Mouse (Mus musculus): ENCODE measurements around the gene Xpa. TPM values are rescaled to one million over a fixed set of nuclear protein-coding genes. Genes with fewer than 3 reads are reported as not detected.

Xpa gene
- total RNA-seq, 2 experiments from 2014 or later = 11.9 to 16.3 TPM

Other genes starting within 250 kb of the Xpa start
- gene Tdrd7, start 231.0 kb downstream of the Xpa start, total RNA-seq (2021) = 10 to 100 TPM; 29.3 to 30.8 TPM
- 10 to 100 TPM; 20.6 to 22.8 TPM for gene Tmod1, start 157.4 kb downstream of the Xpa start, total RNA-seq (2021)
- gene Ncbp1, start 57.7 kb downstream of the Xpa start, total RNA-seq (2021) = 10 to 100 TPM; 56.8 to 58.9 TPM
- gene Tstd2, start 57.6 kb downstream of the Xpa start, total RNA-seq (2021) = 10 to 100 TPM; 17.8 to 19.1 TPM
- not detected for gene Foxe1, start 147.3 kb upstream of the Xpa start, total RNA-seq (2021)
- 1 to 10 TPM; 4.8 to 5.3 TPM for gene Trmo, start 193.1 kb upstream of the Xpa start, total RNA-seq (2021)
- gene Hemgn, start 217.2 kb upstream of the Xpa start, total RNA-seq (2021) = not detected